In the genomic region with DNA sequence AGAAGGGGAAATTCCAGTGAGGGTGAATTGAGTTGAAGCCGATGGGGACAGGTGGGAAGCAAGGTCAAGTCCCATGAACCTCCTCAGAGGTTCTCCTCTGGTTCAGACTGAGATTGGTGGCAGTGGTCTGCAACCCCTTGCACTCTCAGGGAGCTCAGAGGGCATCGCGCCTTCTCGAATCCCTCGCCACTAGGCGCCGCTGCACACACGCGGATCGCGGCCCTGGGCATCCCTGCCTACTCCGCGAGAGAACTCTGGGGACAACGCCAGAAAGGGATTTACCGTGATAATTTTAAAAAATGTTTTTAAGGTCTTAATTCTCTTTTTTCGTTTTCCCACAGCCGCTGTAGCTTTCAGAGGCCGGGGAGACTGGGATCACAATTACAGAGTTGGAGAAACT, we compare ENCODE assay signal across 8 mouse cellular contexts. TPM values are rescaled to one million over a fixed set of nuclear protein-coding genes. Genes with fewer than 3 reads are reported as not detected.
DNase-seq lines count a peak whose midpoint lies in the region; ATAC-seq and TF ChIP-seq lines count a peak whose summit lies in the region.

No protein-coding gene starts in this region.

- intact Hi-C loops in left cerebral cortex, postnatal 4 days (cut with DNase I): loop anchor here (5.0 to 10.0 kb wide), 2 partner anchors 688 to 871 kb away; no protein-coding TSS in a partner anchor

- H3K27me3 ChIP-seq in forebrain, embryonic 15.5 days: peaks cover 56% of the 10 kb centered on the region
- H3K27me3 ChIP-seq in hindbrain, embryonic 16.5 days (replicated peaks; ENCODE audit: control insufficient read depth, insufficient read depth, low read length): peaks cover 75% of the 10 kb centered on the region
- peaks cover 64% of the 10 kb centered on the region for H3K27me3 ChIP-seq in midbrain, embryonic 16.5 days (ENCODE audit: control insufficient read depth, insufficient read depth, low read depth, low read length)
- H3K27me3 ChIP-seq in stomach, postnatal 0 days (ENCODE audit: control insufficient read depth, insufficient read depth, low read length): peaks cover 47% of the 10 kb centered on the region

- no peak overlapping the region for H3K4me3 ChIP-seq in forebrain, embryonic 15.5 days
- H3K4me3 ChIP-seq in hindbrain, embryonic 16.5 days (ENCODE audit: low read length): no peak overlapping the region
- no peak overlapping the region for H3K4me3 ChIP-seq in midbrain, embryonic 16.5 days (ENCODE audit: low read depth, low read length)
- no peak overlapping the region for H3K4me3 ChIP-seq in stomach, postnatal 0 days (ENCODE audit: low read depth, low read length)

- H3K4me1 ChIP-seq in forebrain, embryonic 15.5 days: peaks cover 42% of the 10 kb centered on the region
- H3K4me1 ChIP-seq in hindbrain, embryonic 16.5 days (ENCODE audit: control insufficient read depth, insufficient read depth, low read depth, low read length): peaks cover 18% of the 10 kb centered on the region
- H3K4me1 ChIP-seq in midbrain, embryonic 16.5 days (ENCODE audit: control insufficient read depth, insufficient read depth, low read length): peaks cover 15% of the 10 kb centered on the region
- H3K4me1 ChIP-seq in stomach, postnatal 0 days (replicated peaks; ENCODE audit: control insufficient read depth, insufficient read depth): no peaks in the 10 kb centered on the region

- no peaks in the 10 kb centered on the region for H3K36me3 ChIP-seq in forebrain, embryonic 15.5 days
- H3K36me3 ChIP-seq in hindbrain, embryonic 16.5 days (ENCODE audit: control insufficient read depth, insufficient read depth, low read length): no peaks in the 10 kb centered on the region
- no peaks in the 10 kb centered on the region for H3K36me3 ChIP-seq in midbrain, embryonic 16.5 days (ENCODE audit: control insufficient read depth, insufficient read depth, low read length)
- no peaks in the 10 kb centered on the region for H3K36me3 ChIP-seq in stomach, postnatal 0 days (ENCODE audit: control insufficient read depth, insufficient read depth, low read length)

- peak; percentile 72 for DNase-seq in gastrocnemius, adult 18-20 months (ENCODE audit: low spot score)
- DNase-seq in gastrocnemius, postnatal 25 days: no peak
- DNase-seq in c-Kit-positive CD71-positive TER-119-positive erythroid progenitor cells, embryonic 14.5 days (ENCODE audit: low spot score): peak; percentile 19
- peak; percentile 88 for DNase-seq in left cerebral cortex, postnatal 4 days
- peak; percentile 75 for DNase-seq in stomach, postnatal 0 days (ENCODE audit: low spot score)

- H3K9ac ChIP-seq in forebrain, embryonic 15.5 days (replicated peaks): no peak overlapping the region
- no peak overlapping the region for H3K9ac ChIP-seq in hindbrain, embryonic 16.5 days (ENCODE audit: low read depth, low read length)
- no peak overlapping the region for H3K9ac ChIP-seq in midbrain, embryonic 16.5 days (ENCODE audit: low read depth, low read length)
- H3K9ac ChIP-seq in stomach, postnatal 0 days (ENCODE audit: low read length): no peak overlapping the region

- TF ChIP-seq EP300 in stomach, postnatal 0 days (optimal IDR thresholded peaks at IDR 0.05): no peak

- peak; percentile 92 for TF ChIP-seq CTCF in stomach, postnatal 0 days (IDR thresholded peaks at IDR 0.05; ENCODE audit: low read depth)

- no peaks in the 10 kb centered on the region for H3K9me3 ChIP-seq in forebrain, embryonic 15.5 days
- no peaks in the 10 kb centered on the region for H3K9me3 ChIP-seq in hindbrain, embryonic 16.5 days (ENCODE audit: control insufficient read depth, low read length)
- no peaks in the 10 kb centered on the region for H3K9me3 ChIP-seq in midbrain, embryonic 16.5 days (replicated peaks; ENCODE audit: control insufficient read depth, low read length, poor library complexity, severe bottlenecking)
- no peaks in the 10 kb centered on the region for H3K9me3 ChIP-seq in stomach, postnatal 0 days (ENCODE audit: control insufficient read depth, low read length)

- ATAC-seq in forebrain, embryonic 15.5 days (replicated peaks): peak; percentile 45; the same call in 1 of the 2 replicates
- ATAC-seq in hindbrain, embryonic 16.5 days: peak; percentile 89
- peak; percentile 79 for ATAC-seq in midbrain, embryonic 16.5 days
- ATAC-seq in stomach, postnatal 0 days (ENCODE audit: low FRiP score, low TSS enrichment): peak; percentile 50; the same call in 1 of the 2 replicates

- H3K4me2 ChIP-seq in forebrain, embryonic 15.5 days (replicated peaks): peak overlapping the region; percentile 18; the same call in 1 of the 2 replicates
- H3K4me2 ChIP-seq in hindbrain, embryonic 16.5 days (ENCODE audit: low read length): no peak overlapping the region
- peak overlapping the region; percentile 21 for H3K4me2 ChIP-seq in midbrain, embryonic 16.5 days (ENCODE audit: low read length)
- no peak overlapping the region for H3K4me2 ChIP-seq in stomach, postnatal 0 days (replicated peaks; ENCODE audit: low read depth)

- whole genome bisulfite sequencing in forebrain, embryonic 15.5 days: 1% methylated on average over 18 of the region's 18 CpGs
- WGBS in hindbrain, embryonic 16.5 days: 1% methylated on average over 18 of the region's 18 CpGs
- WGBS in midbrain, embryonic 16.5 days: under 1% methylated on average over 18 of the region's 18 CpGs
- under 1% methylated on average over 18 of the region's 18 CpGs for WGBS in stomach, postnatal 0 days

- H3K27ac ChIP-seq in forebrain, embryonic 15.5 days (replicated peaks): no peak overlapping the region
- no peak overlapping the region for H3K27ac ChIP-seq in hindbrain, embryonic 16.5 days (ENCODE audit: low read depth, low read length)
- no peak overlapping the region for H3K27ac ChIP-seq in midbrain, embryonic 16.5 days (ENCODE audit: low read length)
- no peak overlapping the region for H3K27ac ChIP-seq in stomach, postnatal 0 days (replicated peaks)

RNA-seq across cellular contexts. Expression of gene Emx2, which starts 4.0 kb away (rescaled TPM):
- 1 to 10 TPM; 1.1 to 1.3 TPM for total RNA-seq in gastrocnemius, adult 18-20 months (2021)
- total RNA-seq in gastrocnemius, postnatal 25 days (2021): 1 to 10 TPM; 1.4 TPM
- polyA plus RNA-seq in forebrain, embryonic 15.5 days (2015; fragmentation: Nextera tagmentation; extraction: Ambion mirVana): 14.7 and 19.9 TPM in 2 replicates
- polyA plus RNA-seq in hindbrain, embryonic 16.5 days (2015; fragmentation: Nextera tagmentation; extraction: Ambion mirVana): 0.95 TPM in 1 of 2 replicates, not detected in the other
- total RNA-seq in left cerebral cortex, postnatal 4 days (2021): 10 to 100 TPM in 1 of 2 experiments, 1 to 10 TPM in 1; 9.1 to 12.7 TPM
- 10.8 and 14.2 TPM in 2 replicates for polyA plus RNA-seq in midbrain, embryonic 16.5 days (2015; fragmentation: Nextera tagmentation; extraction: Ambion mirVana)
- 0.05 and 0.08 TPM in 2 replicates for polyA plus RNA-seq in stomach, postnatal 0 days (2015; fragmentation: Nextera tagmentation; extraction: Ambion mirVana)

Comparison
In these comparisons a context has a peak if more than half of its experiments do, and no peak if none do; other contexts are left out.
1. H3K4me2 ChIP-seq: peak in forebrain, embryonic 15.5 days (single experiment) and midbrain, embryonic 16.5 days (single experiment); none in hindbrain, embryonic 16.5 days (single experiment) and stomach, postnatal 0 days (single experiment).
2. Peak in every context shown above with its lines, with median percentiles within 50 percentile points of each other: ATAC-seq.